Mouse (Mus musculus): ENCODE data around the gene Esr1.

GRCm38 (mm10) chr10:5028301-5028700, 416.9 kb downstream of the Esr1 start:
- no peak for TF ChIP-seq CTCF (IDR thresholded peaks at IDR 0.05; ENCODE audit: control insufficient read depth, insufficient read depth, insufficient read length)
- no peak for TF ChIP-seq MYOD1 (IDR thresholded peaks at IDR 0.05; ENCODE audit: control insufficient read depth, insufficient read length, low read depth)
- TF ChIP-seq CEBPB (IDR thresholded peaks at IDR 0.05; ENCODE audit: low read depth) = no peak
